Mouse (Mus musculus) embryonic facial prominence, embryonic 11.5 days (tissue): ENCODE data around the gene Tm7sf3. TPM values are rescaled to one million over a fixed set of nuclear protein-coding genes. Genes with fewer than 3 reads are reported as not detected.

ENCODE experiments used
- ATAC-seq: fragments of 200-750 bp; cut with Nextera tagmentation; replicated peaks from 2 replicates; pipeline ENCODE4 v1.8.0; 2017; ENCODE audit warnings: low read depth; ENCODE audit not compliant: insufficient number of reproducible peaks, low FRiP score, low TSS enrichment
- DNase-seq: peaks from one replicate; pipeline ENCODE4 v3.0.0-alpha.2; 2015; ENCODE audit warnings: low spot score
- H3K27ac ChIP-seq: fragments of 300-500 bp; sonication (generic); replicated peaks from 2 replicates; pipeline ENCODE4 v1.5.1; 2014; ENCODE audit warnings: mild to moderate bottlenecking, low read depth, low read length, control low read depth
- H3K27me3 ChIP-seq: fragments of 300-500 bp; sonication (generic); 2 replicates; pipeline ENCODE4 v1.6.1; 2014; ENCODE audit warnings: mild to moderate bottlenecking, low read length, moderate library complexity, mixed read lengths; ENCODE audit not compliant: control insufficient read depth, insufficient read depth
- H3K36me3 ChIP-seq: fragments of 300-500 bp; sonication (generic); replicated peaks from 2 replicates; pipeline ENCODE4 v1.6.1; 2014; ENCODE audit warnings: low read depth, mild to moderate bottlenecking, low read length, moderate library complexity, mixed read lengths; ENCODE audit not compliant: control insufficient read depth, insufficient read depth
- H3K4me1 ChIP-seq: fragments of 300-500 bp; sonication (generic); 2 replicates; pipeline ENCODE4 v1.6.1; 2014; ENCODE audit warnings: low read length, mixed read lengths; ENCODE audit not compliant: control insufficient read depth, insufficient read depth
- H3K4me2 ChIP-seq: fragments of 300-500 bp; sonication (generic); 2 replicates; pipeline ENCODE4 v1.6.1; 2014; ENCODE audit warnings: low read depth, mild to moderate bottlenecking, control low read depth, low read length, moderate library complexity
- H3K4me3 ChIP-seq: fragments of 300-500 bp; sonication (generic); 2 replicates; pipeline ENCODE4 v1.5.1; 2014; ENCODE audit warnings: low read depth, low read length, control low read depth
- H3K9ac ChIP-seq: fragments of 300-500 bp; sonication (generic); replicated peaks from 2 replicates; pipeline ENCODE4 v1.6.1; 2014; ENCODE audit warnings: mild to moderate bottlenecking, control low read depth, low read length
- H3K9me3 ChIP-seq: fragments of 300-500 bp; sonication (generic); replicated peaks from 2 replicates; pipeline ENCODE4 v1.6.1; 2016; ENCODE audit warnings: mild to moderate bottlenecking, low read length, inconsistent platforms, mixed read lengths; ENCODE audit not compliant: control insufficient read depth
- WGBS: fragments of 180-500 bp; shearing (Covaris S2); extraction: QIAGEN DNeasy Blood & Tissue Kit; methylation state at CpG from one replicate; pipeline ENCODE4 v1.1.7; 2014; 5-methylcytosine and 5-hydroxymethylcytosine counted together
- polyA plus RNA-seq: library from polyadenylated mRNA; unstranded; fragments of >200 nt; fragmentation: Nextera tagmentation; extraction: Ambion mirVana; gene quantifications from 2 replicates; pipeline ENCODE4 v1.2.1, GENCODE M21; 2014

The Tm7sf3 gene
- polyA plus RNA-seq, 1 experiment from 2014 or later, result 31.4 TPM

GRCm38 (mm10) chr6:146665408-146665807 is 22.8 kb upstream of the Tm7sf3 start:
- H3K9ac ChIP-seq, result no peak overlapping the region
- no peak overlapping the region for H3K4me3 ChIP-seq
- no peak for DNase-seq
- H3K4me2 ChIP-seq, result no peak overlapping the region
- no peaks in the 10 kb centered on the region for H3K9me3 ChIP-seq
- 91% methylated on average over 2 of the region's 2 CpGs for WGBS
- no peaks in the 10 kb centered on the region for H3K27me3 ChIP-seq
- no peak for ATAC-seq
- no peak overlapping the region for H3K27ac ChIP-seq
- no peaks in the 10 kb centered on the region for H3K36me3 ChIP-seq
- H3K4me1 ChIP-seq, result no peaks in the 10 kb centered on the region

GRCm38 (mm10) chr6:146664917-146665316 is 22.3 kb upstream of the Tm7sf3 start:
- Histone ChIP-seq H3K4me3 (no peak overlapping the region), H3K4me1 (no peaks in the 10 kb centered on the region), H3K4me2 (no peak overlapping the region), H3K9ac (no peak overlapping the region), H3K9me3 (no peaks in the 10 kb centered on the region), H3K27me3 (no peaks in the 10 kb centered on the region), H3K36me3 (no peaks in the 10 kb centered on the region), H3K27ac (no peak overlapping the region)
- ATAC-seq (no peak), DNase-seq (no peak)
- WGBS, result 91% methylated on average over 5 of the region's 5 CpGs

GRCm38 (mm10) chr6:146664116-146664515 is 21.5 kb upstream of the Tm7sf3 start:
- no peak overlapping the region for H3K4me3 ChIP-seq
- H3K27ac ChIP-seq, result no peak overlapping the region
- no peak overlapping the region for H3K4me2 ChIP-seq
- DNase-seq (no peak), ATAC-seq (no peak)
- no peaks in the 10 kb centered on the region for H3K36me3 ChIP-seq
- 75% methylated on average over 5 of the region's 5 CpGs for WGBS
- H3K9ac ChIP-seq, result no peak overlapping the region
- no peaks in the 10 kb centered on the region for H3K4me1 ChIP-seq
- H3K9me3 ChIP-seq, result no peaks in the 10 kb centered on the region
- no peaks in the 10 kb centered on the region for H3K27me3 ChIP-seq

GRCm38 (mm10) chr6:146662679-146663078 is 20.1 kb upstream of the Tm7sf3 start:
- no peaks in the 10 kb centered on the region for H3K4me1 ChIP-seq
- no peak for ATAC-seq
- H3K27ac ChIP-seq, result no peak overlapping the region
- no peaks in the 10 kb centered on the region for H3K9me3 ChIP-seq
- no peak overlapping the region for H3K4me2 ChIP-seq
- H3K36me3 ChIP-seq, result no peaks in the 10 kb centered on the region
- H3K27me3 ChIP-seq, result no peaks in the 10 kb centered on the region
- no peak overlapping the region for H3K9ac ChIP-seq
- peak; percentile 64 for DNase-seq
- H3K4me3 ChIP-seq, result no peak overlapping the region
- WGBS, result 27% methylated on average over 5 of the region's 5 CpGs

GRCm38 (mm10) chr6:146661655-146662054 is 19.0 kb upstream of the Tm7sf3 start:
- ATAC-seq (no peak), DNase-seq (no peak)
- H3K9me3 ChIP-seq, result no peaks in the 10 kb centered on the region
- H3K27ac ChIP-seq, result no peak overlapping the region
- no peaks in the 10 kb centered on the region for H3K27me3 ChIP-seq
- H3K4me1 ChIP-seq, result no peaks in the 10 kb centered on the region
- 81% methylated on average over 5 of the region's 5 CpGs for WGBS
- no peak overlapping the region for H3K9ac ChIP-seq
- H3K36me3 ChIP-seq, result no peaks in the 10 kb centered on the region
- H3K4me3 ChIP-seq, result no peak overlapping the region
- no peak overlapping the region for H3K4me2 ChIP-seq

GRCm38 (mm10) chr6:146660591-146660990 is 18.0 kb upstream of the Tm7sf3 start:
- Histone ChIP-seq H3K4me3 (no peak overlapping the region), H3K27ac (no peak overlapping the region), H3K9ac (no peak overlapping the region), H3K4me1 (no peaks in the 10 kb centered on the region), H3K36me3 (no peaks in the 10 kb centered on the region), H3K9me3 (no peaks in the 10 kb centered on the region), H3K27me3 (no peaks in the 10 kb centered on the region), H3K4me2 (no peak overlapping the region)
- ATAC-seq (no peak), DNase-seq (peak; percentile 54)
- WGBS, result 66% methylated on average over 2 of the region's 2 CpGs

- no peak overlapping the region for H3K4me2 ChIP-seq
- H3K27ac ChIP-seq, result no peak overlapping the region
- H3K36me3 ChIP-seq, result no peaks in the 10 kb centered on the region
- no peaks in the 10 kb centered on the region for H3K9me3 ChIP-seq
- WGBS, result 90% methylated on average over 3 of the region's 3 CpGs
- no peak overlapping the region for H3K9ac ChIP-seq
- H3K4me3 ChIP-seq, result no peak overlapping the region
- ATAC-seq, result no peak
- H3K4me1 ChIP-seq, result no peaks in the 10 kb centered on the region
- DNase-seq, result no peak
- no peaks in the 10 kb centered on the region for H3K27me3 ChIP-seq
Measured at GRCm38 (mm10) chr6:146653197-146653596, 10.6 kb upstream of the Tm7sf3 start.

GRCm38 (mm10) chr6:146651431-146651830 is 8.8 kb upstream of the Tm7sf3 start:
- DNase-seq (no peak), ATAC-seq (no peak)
- no peaks in the 10 kb centered on the region for H3K9me3 ChIP-seq
- H3K4me2 ChIP-seq, result no peak overlapping the region
- no peak overlapping the region for H3K9ac ChIP-seq
- no peak overlapping the region for H3K4me3 ChIP-seq
- no peaks in the 10 kb centered on the region for H3K4me1 ChIP-seq
- H3K27me3 ChIP-seq, result no peaks in the 10 kb centered on the region
- H3K27ac ChIP-seq, result no peak overlapping the region
- no peaks in the 10 kb centered on the region for H3K36me3 ChIP-seq
